Mouse (Mus musculus) MEL (cell line): Measurements from ENCODE around the gene Six4. TPM values are rescaled to one million over a fixed set of nuclear protein-coding genes. Genes with fewer than 3 reads are reported as not detected.

Experiments
- DNase-seq: peaks from one replicate; pipeline ENCODE4 v3.0.0; 2011; ENCODE audit warnings: low read depth, low spot score
- H3K27ac ChIP-seq: 2 replicates; pipeline ENCODE4 v1.5.1; 2012; ENCODE audit warnings: low read depth, mild to moderate bottlenecking, control low read depth, low read length, moderate library complexity; ENCODE audit not compliant: control insufficient read depth
- H3K27me3 ChIP-seq, 2 experiments: fragments of 150-350 bp in 1 of 2; sonication (generic) in 1 of 2; 2 replicates each; pipeline ENCODE4 v1.6.1; 2012; ENCODE audit warnings: low read length in 2 of 2, mild to moderate bottlenecking in 2 of 2, improper control_type of control experiment in 1 of 2, moderate library complexity in 1 of 2; ENCODE audit not compliant: insufficient read depth in 2 of 2, control insufficient read depth in 1 of 2
- H3K36me3 ChIP-seq, 2 experiments: 2 replicates each; pipeline ENCODE4 v1.6.1; 2012 to 2014; ENCODE audit warnings: low read length in 2 of 2, improper control_type of control experiment in 1 of 2, inconsistent platforms in 1 of 2, mild to moderate bottlenecking in 1 of 2; ENCODE audit not compliant: insufficient read depth in 2 of 2, control insufficient read depth in 1 of 2
- H3K4me1 ChIP-seq, 2 experiments: fragments of 150-350 bp in 1 of 2; sonication (generic) in 1 of 2; 2 replicates each; pipeline ENCODE4 v1.6.1; 2012; ENCODE audit warnings: low read length in 2 of 2, improper control_type of control experiment in 1 of 2, mild to moderate bottlenecking in 1 of 2; ENCODE audit not compliant: insufficient read depth in 2 of 2, control insufficient read depth in 1 of 2
- H3K4me3 ChIP-seq, 2 experiments: fragments of 150-350 bp in 1 of 2; sonication (generic) in 1 of 2; 2 replicates each; pipeline ENCODE4 v1.5.1; 2012; ENCODE audit warnings: low read depth in 2 of 2, low read length in 2 of 2, mild to moderate bottlenecking in 2 of 2, moderate library complexity in 2 of 2, control low read depth in 1 of 2, improper control_type of control experiment in 1 of 2; ENCODE audit not compliant: control insufficient read depth in 1 of 2, insufficient read depth in 1 of 2
- H3K79me2 ChIP-seq: 2 replicates; pipeline ENCODE4 v1.6.1; 2012; ENCODE audit warnings: mild to moderate bottlenecking, low read length, moderate library complexity; ENCODE audit not compliant: control insufficient read depth, poor library complexity, insufficient read depth
- H3K9ac ChIP-seq: 2 replicates; pipeline ENCODE4 v1.6.1; 2012; ENCODE audit warnings: low read depth, mild to moderate bottlenecking, control low read depth, low read length, moderate library complexity; ENCODE audit not compliant: control insufficient read depth, poor library complexity, severe bottlenecking
- H3K9me3 ChIP-seq: fragments of 150-350 bp; sonication (generic); replicated peaks from 2 replicates; pipeline ENCODE4 v1.6.1; 2012; ENCODE audit warnings: mild to moderate bottlenecking, low read length, improper control_type of control experiment, moderate library complexity; ENCODE audit not compliant: insufficient read depth
- CHD1 ChIP-seq: IDR thresholded peaks from 2 replicates; pipeline ENCODE4 v1.6.1; 2012; ENCODE audit warnings: low read depth, mild to moderate bottlenecking, inconsistent platforms, low read length, improper control_type of control experiment
- E2F4 ChIP-seq: IDR thresholded peaks from 2 replicates; pipeline ENCODE4 v1.6.1; 2011; ENCODE audit warnings: low read depth, low read length, improper control_type of control experiment, borderline replicate concordance
- EP300 ChIP-seq, 2 experiments: IDR thresholded peaks; 2 replicates each; pipeline ENCODE4 v1.6.1; 2011; ENCODE audit warnings: improper control_type of control experiment in 2 of 2, low read length in 2 of 2, low read depth in 1 of 2, mild to moderate bottlenecking in 1 of 2
- GABPA ChIP-seq: IDR thresholded peaks from 2 replicates; pipeline ENCODE4 v1.6.1; 2012; ENCODE audit warnings: low read depth, mild to moderate bottlenecking, inconsistent platforms, low read length, improper control_type of control experiment, moderate library complexity
- GATA1 ChIP-seq: IDR thresholded peaks from 2 replicates; pipeline ENCODE4 v1.6.1; 2011; ENCODE audit warnings: low read depth, low read length, improper control_type of control experiment
- JUND ChIP-seq: IDR thresholded peaks from 2 replicates; pipeline ENCODE4 v1.6.1; 2011; ENCODE audit warnings: low read depth, mild to moderate bottlenecking, improper control_type of control experiment, low read length
- KAT2A ChIP-seq: conservative IDR thresholded peaks from 2 replicates; pipeline ENCODE4 v1.6.1; 2012; ENCODE audit warnings: low read depth, low read length, improper control_type of control experiment, inconsistent platforms
- MAX ChIP-seq: IDR thresholded peaks from 2 replicates; pipeline ENCODE4 v1.6.1; 2011; ENCODE audit warnings: low read length, improper control_type of control experiment
- POLR2AphosphoS2 ChIP-seq: IDR thresholded peaks from 2 replicates; pipeline ENCODE4 v1.6.1; 2011; ENCODE audit warnings: low read length, improper control_type of control experiment
- POLR2AphosphoS5 ChIP-seq: IDR thresholded peaks from 2 replicates; pipeline ENCODE4 v1.6.1; 2012; ENCODE audit warnings: low read depth, borderline replicate concordance, mild to moderate bottlenecking, inconsistent platforms, low read length, moderate library complexity, mixed read lengths
- RCOR1 ChIP-seq: IDR thresholded peaks from 2 replicates; pipeline ENCODE4 v1.6.1; 2012; ENCODE audit warnings: low read depth, mild to moderate bottlenecking, inconsistent platforms, low read length, improper control_type of control experiment
- SMC3 ChIP-seq: IDR thresholded peaks from 2 replicates; pipeline ENCODE4 v1.6.1; 2011; ENCODE audit warnings: low read depth, low read length, improper control_type of control experiment
- TBP ChIP-seq: IDR thresholded peaks from 2 replicates; pipeline ENCODE4 v1.8.0; 2011; ENCODE audit warnings: low read depth, low read length, improper control_type of control experiment
- TCF12 ChIP-seq: IDR thresholded peaks from 2 replicates; pipeline ENCODE4 v1.6.1; 2014; ENCODE audit warnings: low read depth, mild to moderate bottlenecking, inconsistent platforms, low read length, improper control_type of control experiment, moderate library complexity
- UBTF ChIP-seq: IDR thresholded peaks from 2 replicates; pipeline ENCODE4 v1.6.1; 2012; ENCODE audit warnings: low read depth, mild to moderate bottlenecking, inconsistent platforms, low read length, improper control_type of control experiment, moderate library complexity, borderline replicate concordance; ENCODE audit not compliant: insufficient read depth
- USF2 ChIP-seq, 2 experiments: IDR thresholded peaks; 2 replicates each; pipeline ENCODE4 v1.6.1; 2011 to 2012; ENCODE audit warnings: improper control_type of control experiment in 2 of 2, low read length in 2 of 2, borderline replicate concordance in 1 of 2, inconsistent platforms in 1 of 2, low read depth in 1 of 2, mild to moderate bottlenecking in 1 of 2; ENCODE audit not compliant: insufficient read depth in 1 of 2
- ZKSCAN1 ChIP-seq: IDR thresholded peaks from 2 replicates; pipeline ENCODE4 v1.6.1; 2012; ENCODE audit warnings: low read depth, mild to moderate bottlenecking, inconsistent platforms, low read length, improper control_type of control experiment, moderate library complexity
- ZMIZ1 ChIP-seq: IDR thresholded peaks from 2 replicates; pipeline ENCODE4 v1.6.1; 2012; ENCODE audit warnings: low read depth, mild to moderate bottlenecking, inconsistent platforms, low read length, improper control_type of control experiment, moderate library complexity
- polyA plus RNA-seq, 2 experiments: library from polyadenylated mRNA; stranded (reverse) in 1 of 2; unstranded in 1 of 2; fragments of >175 nt in 1 of 2; fragments of >200 nt in 1 of 2; gene quantifications; 2 replicates each; pipeline versions ENCODE4 v1.2.1 to v1.2.4; 2012; ENCODE audit warnings: low replicate concordance in 2 of 2, low read depth in 1 of 2; ENCODE audit not compliant: insufficient read length in 2 of 2, insufficient read depth in 1 of 2, missing spikeins in 1 of 2
- total RNA-seq: library from RNA; depleted of rRNA; stranded (reverse); fragments of 300-350 nt; gene quantifications from 2 replicates; pipeline ENCODE4 v1.2.3, GENCODE M21; 2012

Six4 gene
- total and polyA plus RNA-seq, 3 experiments = not detected

DNA sequence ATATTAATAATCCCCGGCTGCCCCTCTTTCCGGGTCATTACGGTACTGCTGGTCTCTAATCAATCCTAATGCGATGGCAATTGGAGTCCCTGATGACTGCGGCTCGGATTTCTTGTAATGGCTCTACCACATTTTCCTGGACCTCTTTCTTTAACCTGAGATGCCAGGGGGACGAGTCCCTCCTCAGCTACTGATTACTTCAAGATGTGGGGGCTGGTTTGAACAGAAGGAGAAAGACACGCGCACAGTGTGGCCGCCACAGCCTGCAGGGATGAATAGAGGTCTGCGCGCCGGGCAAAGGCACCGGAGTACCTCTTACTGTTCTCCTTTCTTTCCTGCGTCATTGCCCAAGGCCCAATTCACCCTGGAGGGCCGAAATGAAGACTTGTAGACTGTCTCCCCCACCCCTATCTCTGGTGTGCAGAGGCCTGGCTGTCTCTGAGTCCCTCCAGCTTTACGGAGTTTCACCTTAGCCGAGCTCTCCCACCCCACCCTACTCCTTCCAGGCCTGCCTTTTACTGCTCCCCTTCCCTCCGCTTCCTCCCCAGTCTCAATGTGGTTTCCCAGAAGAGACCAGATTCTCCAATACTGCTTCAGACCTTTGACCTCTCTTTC, 61.1 kb downstream of the Six4 start:
- no peak overlapping the region for H3K4me3 ChIP-seq
- no peaks in the 10 kb centered on the region for H3K36me3 ChIP-seq
- no peaks in the 10 kb centered on the region for H3K4me1 ChIP-seq
- TF ChIP-seq E2F4 (no peak), SMC3 (no peak), KAT2A (no peak), POLR2AphosphoS5 (no peak), GATA1 (no peak), ZMIZ1 (no peak), UBTF (no peak), TCF12 (no peak), USF2 (IDR thresholded peaks at IDR 0.05; ENCODE audit: borderline replicate concordance in 1 of 2, insufficient read depth in 1 of 2, low read depth in 1 of 2, low read length in 2 of 2) (no peak), POLR2AphosphoS2 (no peak)
- no peaks in the 10 kb centered on the region for H3K79me2 ChIP-seq
- no peak overlapping the region for H3K9ac ChIP-seq
- no peak for DNase-seq
- no peaks in the 10 kb centered on the region; a peak in 1 of 4 replicates for H3K27me3 ChIP-seq
- H3K27ac ChIP-seq = no peak overlapping the region
- H3K9me3 ChIP-seq = no peaks in the 10 kb centered on the region

DNA sequence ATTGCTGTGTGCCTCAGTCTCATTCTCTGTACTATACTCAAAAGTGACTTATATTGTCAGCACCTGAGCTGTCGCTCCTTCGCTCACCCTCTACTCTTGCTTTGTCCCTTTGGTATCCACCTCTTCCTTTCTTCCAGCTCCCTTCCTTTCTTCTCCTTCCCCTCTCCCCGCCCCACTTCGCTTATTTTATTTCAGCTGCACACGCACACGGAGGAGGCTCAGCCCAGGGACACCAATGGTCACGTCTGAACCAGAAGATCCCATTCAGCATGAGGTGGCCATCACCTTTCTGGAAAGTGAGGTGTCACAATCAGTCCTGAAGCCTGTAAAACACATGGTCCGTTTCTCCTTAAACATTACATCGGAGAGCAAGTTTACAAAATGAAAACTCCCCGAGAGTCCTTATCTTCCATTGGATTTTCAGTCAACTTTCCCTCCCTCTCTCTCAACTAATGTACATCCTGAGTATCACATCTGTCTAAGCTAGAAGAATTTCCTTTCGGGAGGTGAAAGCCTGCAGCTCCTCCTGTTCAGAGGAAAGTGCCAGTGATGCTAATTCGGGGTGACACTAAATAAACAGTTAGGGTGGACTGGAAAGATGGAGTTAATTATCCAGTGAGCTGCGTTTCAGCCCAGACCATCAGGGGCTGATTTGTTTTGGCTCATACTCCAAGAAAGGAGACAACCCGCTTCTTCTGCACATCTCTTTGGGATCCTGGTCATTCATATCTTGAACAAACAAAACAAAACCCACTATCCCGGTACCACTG, 62.3 kb downstream of the Six4 start:
- no peak overlapping the region for H3K27ac ChIP-seq
- no peak for DNase-seq
- H3K9me3 ChIP-seq = no peaks in the 10 kb centered on the region
- no peaks in the 10 kb centered on the region for H3K79me2 ChIP-seq
- no peak overlapping the region for H3K9ac ChIP-seq
- no peaks in the 10 kb centered on the region for H3K4me1 ChIP-seq
- H3K4me3 ChIP-seq = no peak overlapping the region
- no peaks in the 10 kb centered on the region for H3K36me3 ChIP-seq
- TF ChIP-seq USF2 (IDR thresholded peaks at IDR 0.05; ENCODE audit: borderline replicate concordance in 1 of 2, insufficient read depth in 1 of 2, low read depth in 1 of 2, low read length in 2 of 2) (no peak), CHD1 (no peak), ZMIZ1 (no peak), MAX (no peak), TBP (no peak), GABPA (no peak), RCOR1 (no peak), EP300 (IDR thresholded peaks at IDR 0.05; ENCODE audit: low read depth in 1 of 2, low read length in 2 of 2) (no peak), ZKSCAN1 (no peak), JUND (no peak)
- H3K27me3 ChIP-seq = no peaks in the 10 kb centered on the region; a peak in 1 of 4 replicates
